Mouse (Mus musculus) embryonic facial prominence, embryonic 10.5 days (tissue): ENCODE data around the gene Sbf2. TPM values are rescaled to one million over a fixed set of nuclear protein-coding genes. Genes with fewer than 3 reads are reported as not detected.
"Not testable (repeated sequence)": the region's sequence is repeated elsewhere in the genome, so short reads cannot be mapped to it uniquely, and the experiment has no call there.

ENCODE experiments used
- DNase-seq: peaks from one replicate; pipeline ENCODE4 v3.0.0-alpha.2; 2017; ENCODE audit warnings: low spot score
- H3K27ac ChIP-seq: fragments of 300-500 bp; sonication (generic); replicated peaks from 2 replicates; pipeline ENCODE4 v1.5.1; 2016; ENCODE audit warnings: mild to moderate bottlenecking
- H3K27me3 ChIP-seq: fragments of 300-500 bp; sonication (generic); replicated peaks from 2 replicates; pipeline ENCODE4 v1.6.1; 2016; ENCODE audit warnings: low read depth, mild to moderate bottlenecking; ENCODE audit not compliant: poor library complexity, severe bottlenecking
- H3K36me3 ChIP-seq: fragments of 300-500 bp; sonication (generic); replicated peaks from 2 replicates; pipeline ENCODE4 v1.6.1; 2016; ENCODE audit warnings: mild to moderate bottlenecking, moderate library complexity
- H3K4me1 ChIP-seq: fragments of 300-500 bp; sonication (generic); 2 replicates; pipeline ENCODE4 v1.6.1; 2016
- H3K4me3 ChIP-seq: fragments of 300-500 bp; sonication (generic); 2 replicates; pipeline ENCODE4 v1.5.1; 2016; ENCODE audit warnings: mild to moderate bottlenecking, moderate library complexity
- H3K9me3 ChIP-seq: fragments of 300-500 bp; sonication (generic); 2 replicates; pipeline ENCODE4 v1.6.1; 2016; ENCODE audit warnings: mild to moderate bottlenecking
- WGBS: fragments of 180-500 bp; shearing (Covaris S2); methylation state at CpG from one replicate; pipeline ENCODE4 v1.1.7; 2016; 5-methylcytosine and 5-hydroxymethylcytosine counted together
- polyA plus RNA-seq: library from polyadenylated mRNA; unstranded; fragments of >200 nt; fragmentation: Nextera tagmentation; extraction: Ambion mirVana; gene quantifications from 2 replicates; pipeline ENCODE4 v1.2.1, GENCODE M21; 2016

The Sbf2 gene
- polyA plus RNA-seq, 1 experiment from 2014 or later = 27.8 TPM

GRCm38 (mm10) chr7:110414276-110414675 is 200.4 kb downstream of the Sbf2 start:
- WGBS = 90% methylated on average over 5 of the region's 5 CpGs
- Histone ChIP-seq H3K9me3 (no peaks in the 10 kb centered on the region), H3K36me3 (peaks cover 28% of the 10 kb centered on the region), H3K27ac (no peak overlapping the region), H3K4me3 (no peak overlapping the region), H3K4me1 (no peaks in the 10 kb centered on the region), H3K27me3 (no peaks in the 10 kb centered on the region)
- no peak for DNase-seq

DNA sequence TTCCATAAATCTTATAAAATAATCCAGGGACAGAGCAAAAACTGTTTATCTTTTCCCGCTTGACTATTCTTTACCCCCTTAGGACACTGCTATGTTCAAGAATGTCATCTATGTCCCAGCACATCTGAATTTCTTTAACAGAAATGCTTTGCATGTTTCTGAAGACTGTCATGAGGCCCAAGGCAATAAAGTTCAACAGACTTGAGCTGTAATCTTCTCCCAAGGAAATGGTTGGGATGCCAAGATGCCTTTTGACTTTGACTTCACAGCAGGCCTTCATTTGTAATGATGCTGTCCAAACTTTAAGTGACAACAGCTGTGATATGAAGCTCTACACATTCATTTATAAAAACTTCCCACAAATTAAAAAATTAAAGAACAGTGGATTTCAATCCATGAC is 212.6 kb downstream of the Sbf2 start:
- H3K4me1 ChIP-seq = 0 out of 2 replicates have a peak, but pooled peaks cover 3% of the 10 kb centered on the region
- H3K27ac ChIP-seq = no peak overlapping the region
- peaks cover 20% of the 10 kb centered on the region for H3K36me3 ChIP-seq
- no peaks in the 10 kb centered on the region for H3K9me3 ChIP-seq
- H3K27me3 ChIP-seq = no peaks in the 10 kb centered on the region
- 65% methylated on average over 1 of the region's 1 CpGs for WGBS
- H3K4me3 ChIP-seq = no peak overlapping the region
- no peak for DNase-seq

- peaks cover 10% of the 10 kb centered on the region; the same call in 1 of the 2 replicates for H3K4me1 ChIP-seq
- H3K4me3 ChIP-seq = no peak overlapping the region
- no peaks in the 10 kb centered on the region for H3K9me3 ChIP-seq
- no peak for DNase-seq
- H3K36me3 ChIP-seq = peaks cover 8% of the 10 kb centered on the region
- H3K27ac ChIP-seq = no peak overlapping the region
- WGBS = 92% methylated on average over 6 of the region's 6 CpGs
- no peaks in the 10 kb centered on the region for H3K27me3 ChIP-seq
These were observed 222.1 kb downstream of the Sbf2 start for GRCm38 (mm10) chr7:110392576-110392975.

DNA sequence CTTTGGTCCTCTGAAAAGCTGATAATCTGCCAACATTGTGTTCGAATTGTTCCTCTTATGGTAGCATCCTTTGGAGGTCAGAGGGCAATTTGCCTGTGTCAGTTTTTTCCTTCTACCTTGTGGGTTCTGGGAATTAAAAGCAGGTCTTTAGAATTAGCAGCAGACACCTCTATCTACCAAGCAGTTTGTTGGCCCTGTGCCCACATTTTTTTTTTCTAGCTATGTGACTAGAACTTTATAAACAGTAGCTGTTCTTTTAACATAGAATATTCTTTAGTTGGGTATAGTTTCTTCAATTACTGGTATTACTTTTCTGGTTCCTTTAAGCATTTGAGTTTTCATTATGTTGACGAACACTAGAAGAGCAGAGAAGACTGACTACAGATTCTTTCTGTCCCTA is 223.1 kb downstream of the Sbf2 start:
- no peaks in the 10 kb centered on the region for H3K27me3 ChIP-seq
- no peak overlapping the region for H3K27ac ChIP-seq
- 81% methylated on average over 2 of the region's 2 CpGs for WGBS
- H3K9me3 ChIP-seq = no peaks in the 10 kb centered on the region
- DNase-seq = no peak
- no peaks in the 10 kb centered on the region for H3K36me3 ChIP-seq
- peaks cover 12% of the 10 kb centered on the region; the same call in 1 of the 2 replicates for H3K4me1 ChIP-seq
- no peak overlapping the region for H3K4me3 ChIP-seq

DNA sequence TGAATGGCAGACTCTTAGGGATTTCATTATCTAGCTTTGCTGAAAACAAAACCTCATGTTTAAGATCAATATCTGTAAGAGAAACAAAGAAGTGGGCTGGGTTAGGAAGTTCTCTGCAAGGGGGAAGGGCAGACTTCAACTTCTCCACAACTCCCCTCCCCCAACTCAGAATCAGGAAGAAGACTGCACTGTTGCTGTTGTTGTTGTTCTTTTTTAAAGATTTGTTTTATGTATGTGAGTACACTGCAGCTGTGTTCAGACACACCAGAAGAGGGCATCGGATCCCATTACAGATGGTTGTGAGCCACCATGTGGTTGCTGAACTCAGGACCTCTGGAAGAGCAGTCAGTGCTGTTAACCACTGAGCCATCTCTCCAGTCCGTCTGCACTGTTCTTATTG is 225.8 kb downstream of the Sbf2 start:
- H3K27me3 ChIP-seq, DNase-seq, H3K9me3 ChIP-seq, H3K27ac ChIP-seq, H3K4me3 ChIP-seq, H3K36me3 ChIP-seq: not testable (repeated sequence)
- H3K4me1 ChIP-seq = peaks cover 12% of the 10 kb centered on the region; the same call in 1 of the 2 replicates
- WGBS = 72% methylated on average over 2 of the region's 2 CpGs

DNA sequence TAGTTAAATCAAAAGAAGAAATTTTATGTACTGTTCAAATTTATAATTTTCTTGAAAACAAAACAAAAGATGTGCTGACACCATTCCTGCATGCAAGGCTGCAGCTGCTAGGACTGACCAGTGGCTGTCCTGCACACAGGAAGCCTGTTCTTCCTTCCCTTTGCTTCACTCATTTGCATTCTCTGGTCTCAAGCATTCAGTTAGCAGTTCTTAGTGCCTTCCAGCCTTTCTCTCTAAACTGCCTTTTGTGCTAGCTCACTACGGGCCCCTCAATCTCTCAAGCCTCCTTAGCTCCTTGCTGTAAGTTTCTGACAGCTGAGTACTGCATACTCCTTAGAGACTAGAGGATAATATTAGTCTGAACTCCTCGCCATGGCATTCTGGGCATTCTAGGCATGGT is 227.2 kb downstream of the Sbf2 start:
- DNase-seq = no peak
- 47% methylated on average over 2 of the region's 2 CpGs for WGBS

DNA sequence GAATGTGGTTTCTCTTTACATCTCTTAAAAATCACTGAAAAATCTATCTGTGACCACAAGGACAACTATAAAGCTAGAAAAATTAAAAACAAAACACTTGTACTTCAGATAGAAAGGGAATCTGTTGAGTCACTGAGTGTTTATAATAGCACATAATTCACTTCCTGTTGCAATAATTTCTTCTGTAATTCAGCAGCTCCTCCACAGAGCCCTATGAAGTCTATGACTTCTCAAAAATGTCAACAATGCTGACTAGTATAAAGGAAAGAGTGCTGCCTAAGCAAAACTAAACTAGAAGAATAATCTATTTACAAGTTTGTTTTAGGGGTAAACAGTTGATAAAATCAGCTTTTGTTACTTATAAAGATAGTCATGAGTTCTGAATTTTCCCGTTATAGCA is 229.2 kb downstream of the Sbf2 start:
- Histone ChIP-seq H3K27me3 (no peaks in the 10 kb centered on the region), H3K4me3 (no peak overlapping the region), H3K4me1 (peaks cover 12% of the 10 kb centered on the region; the same call in 1 of the 2 replicates), H3K9me3 (no peaks in the 10 kb centered on the region), H3K27ac (no peak overlapping the region), H3K36me3 (no peaks in the 10 kb centered on the region)
- DNase-seq = no peak
- 97% methylated on average over 1 of the region's 1 CpGs for WGBS

More for the DNA sequence above, 227.2 kb downstream of the Sbf2 start:
- no peak overlapping the region for H3K4me3 ChIP-seq
- no peaks in the 10 kb centered on the region for H3K9me3 ChIP-seq
- no peaks in the 10 kb centered on the region for H3K36me3 ChIP-seq
- peaks cover 12% of the 10 kb centered on the region; the same call in 1 of the 2 replicates for H3K4me1 ChIP-seq
- H3K27ac ChIP-seq = 0 out of 2 replicates have a peak overlapping the region, but pooled peaks have one; percentile 1
- no peaks in the 10 kb centered on the region for H3K27me3 ChIP-seq

GRCm38 (mm10) chr7:110384343-110384742 is 230.4 kb downstream of the Sbf2 start:
- DNase-seq = no peak
- no peaks in the 10 kb centered on the region for H3K9me3 ChIP-seq
- no peaks in the 10 kb centered on the region for H3K36me3 ChIP-seq
- peaks cover 12% of the 10 kb centered on the region; the same call in 1 of the 2 replicates for H3K4me1 ChIP-seq
- H3K27me3 ChIP-seq = no peaks in the 10 kb centered on the region
- H3K27ac ChIP-seq = no peak overlapping the region
- no peak overlapping the region for H3K4me3 ChIP-seq

GRCm38 (mm10) chr7:110381625-110382024 is 233.1 kb downstream of the Sbf2 start:
- Histone ChIP-seq H3K27me3 (no peaks in the 10 kb centered on the region), H3K9me3 (no peaks in the 10 kb centered on the region), H3K4me1 (no peaks in the 10 kb centered on the region), H3K4me3 (no peak overlapping the region), H3K36me3 (no peaks in the 10 kb centered on the region), H3K27ac (no peak overlapping the region)
- 86% methylated on average over 3 of the region's 3 CpGs for WGBS
- DNase-seq = no peak

GRCm38 (mm10) chr7:110379335-110379914 is 235.3 kb downstream of the Sbf2 start:
- H3K27me3 ChIP-seq = no peaks in the 10 kb centered on the region
- WGBS = 74% methylated on average over 10 of the region's 10 CpGs

GRCm38 (mm10) chr7:110372529-110372928 is 242.2 kb downstream of the Sbf2 start:
- 87% methylated on average over 4 of the region's 4 CpGs for WGBS
- Histone ChIP-seq H3K4me3 (no peak overlapping the region), H3K9me3 (no peaks in the 10 kb centered on the region), H3K27me3 (no peaks in the 10 kb centered on the region), H3K27ac (no peak overlapping the region), H3K36me3 (peaks cover 47% of the 10 kb centered on the region), H3K4me1 (no peaks in the 10 kb centered on the region)
- no peak for DNase-seq

More at GRCm38 (mm10) chr7:110379335-110379914, 235.3 kb downstream of the Sbf2 start:
- Histone ChIP-seq H3K4me1 (no peaks in the 10 kb centered on the region), H3K4me3 (no peak overlapping the region), H3K9me3 (no peaks in the 10 kb centered on the region), H3K36me3 (peaks cover 14% of the 10 kb centered on the region), H3K27ac (no peak overlapping the region)
- DNase-seq = no peak

DNA sequence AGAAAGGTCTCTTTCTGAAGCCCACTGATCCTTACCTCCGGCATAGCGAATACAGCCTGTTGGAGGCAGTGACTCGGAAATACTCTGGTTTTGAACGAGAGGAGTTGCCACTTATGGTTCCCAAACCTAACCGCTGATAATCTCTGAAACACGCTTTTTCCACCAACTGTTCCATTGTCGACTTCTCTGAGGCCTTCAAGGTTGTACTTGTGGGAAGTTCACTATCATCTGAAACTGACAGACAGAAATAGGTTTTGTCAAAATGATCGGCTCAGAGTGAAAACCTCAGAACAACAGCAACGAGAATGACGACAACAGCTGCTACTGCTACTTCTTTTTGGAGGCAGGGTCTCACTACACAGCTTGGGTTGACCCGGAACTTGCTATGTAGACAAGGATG is 252.7 kb downstream of the Sbf2 start:
- no peak overlapping the region for H3K4me3 ChIP-seq
- no peaks in the 10 kb centered on the region for H3K4me1 ChIP-seq
- no peaks in the 10 kb centered on the region for H3K27me3 ChIP-seq
- H3K36me3 ChIP-seq = peaks cover 51% of the 10 kb centered on the region
- no peak overlapping the region for H3K27ac ChIP-seq
- no peaks in the 10 kb centered on the region for H3K9me3 ChIP-seq
- 94% methylated on average over 11 of the region's 11 CpGs for WGBS
- no peak for DNase-seq

DNA sequence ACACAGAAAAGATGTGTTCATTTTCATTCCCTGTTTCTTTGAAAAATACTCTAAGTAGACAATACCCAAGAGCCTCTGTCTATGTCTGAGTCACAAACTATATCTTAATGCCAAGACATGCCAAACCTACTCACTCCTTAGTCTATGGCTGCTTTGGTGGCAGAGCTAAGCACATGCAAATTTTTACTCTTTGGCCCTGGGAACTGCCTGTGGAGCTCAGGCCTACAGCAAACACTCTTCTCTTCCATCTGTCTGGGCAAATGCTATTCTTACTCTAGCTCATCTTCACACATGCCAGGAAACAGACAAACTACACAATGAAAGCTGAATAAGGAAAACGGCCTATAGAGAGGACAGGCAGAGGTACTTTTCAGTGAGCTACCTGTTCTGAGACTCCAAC is 253.2 kb downstream of the Sbf2 start:
- Histone ChIP-seq H3K36me3 (peaks cover 46% of the 10 kb centered on the region), H3K9me3 (no peaks in the 10 kb centered on the region), H3K4me3 (no peak overlapping the region), H3K27me3 (no peaks in the 10 kb centered on the region), H3K27ac (no peak overlapping the region), H3K4me1 (no peaks in the 10 kb centered on the region)
- DNase-seq = no peak
- WGBS = 85% methylated on average over 1 of the region's 1 CpGs
